Mouse (Mus musculus) intestine, embryonic 14.5 days (tissue): ENCODE data around the gene Chst4. TPM values are rescaled to one million over a fixed set of nuclear protein-coding genes. Genes with fewer than 3 reads are reported as not detected.
"Not testable (repeated sequence)": the region's sequence is repeated elsewhere in the genome, so short reads cannot be mapped to it uniquely, and the experiment has no call there.

Source experiments
- ATAC-seq: fragments of 200-750 bp; cut with Nextera tagmentation; replicated peaks from 2 replicates; pipeline ENCODE4 v1.8.0; 2017; ENCODE audit warnings: low read depth, moderate number of reproducible peaks, moderate TSS enrichment, moderate library complexity; ENCODE audit not compliant: low FRiP score, low TSS enrichment
- DNase-seq: peaks from one replicate; pipeline ENCODE4 v3.0.0-alpha.2; 2018; ENCODE audit warnings: low spot score
- H3K27ac ChIP-seq: fragments of 300-500 bp; sonication (generic); 2 replicates; pipeline ENCODE4 v1.5.1; 2014; ENCODE audit warnings: low read depth, mild to moderate bottlenecking, control low read depth
- H3K27me3 ChIP-seq: fragments of 300-500 bp; sonication (generic); replicated peaks from 2 replicates; pipeline ENCODE4 v1.6.1; 2014; ENCODE audit warnings: low read length, control low read depth; ENCODE audit not compliant: control insufficient read depth, insufficient read depth
- H3K36me3 ChIP-seq: fragments of 300-500 bp; sonication (generic); 2 replicates; pipeline ENCODE4 v1.6.1; 2014; ENCODE audit warnings: low read length, control low read depth; ENCODE audit not compliant: control insufficient read depth, insufficient read depth
- H3K4me1 ChIP-seq: fragments of 300-500 bp; sonication (generic); replicated peaks from 2 replicates; pipeline ENCODE4 v1.6.1; 2014; ENCODE audit warnings: low read length, control low read depth, mixed read lengths; ENCODE audit not compliant: control insufficient read depth, insufficient read depth
- H3K4me2 ChIP-seq: fragments of 300-500 bp; sonication (generic); 2 replicates; pipeline ENCODE4 v1.6.1; 2014; ENCODE audit warnings: low read length
- H3K4me3 ChIP-seq: fragments of 300-500 bp; sonication (generic); 2 replicates; pipeline ENCODE4 v1.5.1; 2014; ENCODE audit warnings: low read depth, low read length, control low read depth, mixed read lengths
- H3K9ac ChIP-seq: fragments of 300-500 bp; sonication (generic); 2 replicates; pipeline ENCODE4 v1.6.1; 2014; ENCODE audit warnings: mild to moderate bottlenecking, low read length
- H3K9me3 ChIP-seq: fragments of 300-500 bp; sonication (generic); 2 replicates; pipeline ENCODE4 v1.6.1; 2016; ENCODE audit warnings: low read length, control low read depth; ENCODE audit not compliant: control insufficient read depth
- WGBS: fragments of 180-500 bp; shearing (Covaris S2); extraction: QIAGEN DNeasy Blood & Tissue Kit; methylation state at CpG from one replicate; pipeline ENCODE4 v1.1.7; 2014; 5-methylcytosine and 5-hydroxymethylcytosine counted together
- polyA plus RNA-seq: library from polyadenylated mRNA; unstranded; fragments of >200 nt; fragmentation: Nextera tagmentation; extraction: Ambion mirVana; gene quantifications from 2 replicates; pipeline ENCODE4 v1.2.1, GENCODE M21; 2014

The Chst4 gene
- polyA plus RNA-seq, 1 experiment from 2014 or later, result 1.8 TPM

GRCm38 (mm10) chr8:110064161-110064560 is 24.6 kb upstream of the Chst4 start:
- no peak overlapping the region for H3K4me2 ChIP-seq

GRCm38 (mm10) chr8:110058207-110058606 is 18.7 kb upstream of the Chst4 start:
- H3K9me3 ChIP-seq, result 0 out of 2 replicates have a peak, but pooled peaks cover 6% of the 10 kb centered on the region
- H3K9ac ChIP-seq, result no peak overlapping the region
- H3K4me2 ChIP-seq, result no peak overlapping the region
- H3K27me3 ChIP-seq, result peaks cover 8% of the 10 kb centered on the region; the same call in 1 of the 2 replicates
- no peaks in the 10 kb centered on the region for H3K4me1 ChIP-seq
- WGBS, result 70% methylated on average over 8 of the region's 8 CpGs
- no peak for DNase-seq
- H3K36me3 ChIP-seq, result no peaks in the 10 kb centered on the region
- ATAC-seq, result no peak
- no peak overlapping the region for H3K27ac ChIP-seq
- H3K4me3 ChIP-seq, result no peak overlapping the region

More at GRCm38 (mm10) chr8:110064161-110064560, 24.6 kb upstream of the Chst4 start:
- 0 out of 2 replicates have a peak, but pooled peaks cover 8% of the 10 kb centered on the region for H3K9me3 ChIP-seq
- H3K27me3 ChIP-seq, result no peaks in the 10 kb centered on the region
- ATAC-seq, result no peak
- H3K27ac ChIP-seq, result no peak overlapping the region
- no peaks in the 10 kb centered on the region for H3K36me3 ChIP-seq
- no peak overlapping the region for H3K9ac ChIP-seq
- no peak for DNase-seq
- no peak overlapping the region for H3K4me3 ChIP-seq
- no peaks in the 10 kb centered on the region for H3K4me1 ChIP-seq
- WGBS, result 62% methylated on average over 9 of the region's 9 CpGs

- Histone ChIP-seq H3K9ac (no peak overlapping the region), H3K4me1 (no peaks in the 10 kb centered on the region), H3K27me3 (0 out of 2 replicates have a peak, but pooled peaks cover 6% of the 10 kb centered on the region), H3K36me3 (no peaks in the 10 kb centered on the region), H3K9me3 (no peaks in the 10 kb centered on the region), H3K27ac (no peak overlapping the region), H3K4me2 (no peak overlapping the region), H3K4me3 (no peak overlapping the region)
- WGBS, result 65% methylated on average over 6 of the region's 6 CpGs
- ATAC-seq, result no peak
- no peak for DNase-seq
These were observed 11.7 kb upstream of the Chst4 start for GRCm38 (mm10) chr8:110051208-110051607.

- Histone ChIP-seq H3K27me3 (no peaks in the 10 kb centered on the region), H3K27ac (no peak overlapping the region), H3K9ac (no peak overlapping the region), H3K4me3 (no peak overlapping the region), H3K4me1 (no peaks in the 10 kb centered on the region), H3K36me3 (no peaks in the 10 kb centered on the region), H3K4me2 (no peak overlapping the region), H3K9me3 (no peaks in the 10 kb centered on the region)
- DNase-seq, result no peak
- 80% methylated on average over 4 of the region's 4 CpGs for WGBS
- no peak for ATAC-seq
These were observed 969 bp upstream of the Chst4 start for GRCm38 (mm10) chr8:110040509-110040908.

- H3K9ac ChIP-seq, result no peak overlapping the region
- H3K27me3 ChIP-seq, result no peaks in the 10 kb centered on the region
- no peak overlapping the region for H3K4me2 ChIP-seq
- no peak overlapping the region for H3K27ac ChIP-seq
- H3K4me1 ChIP-seq, result no peaks in the 10 kb centered on the region
- H3K4me3 ChIP-seq, result no peak overlapping the region
- H3K9me3 ChIP-seq, result no peaks in the 10 kb centered on the region
- H3K36me3 ChIP-seq, result no peaks in the 10 kb centered on the region
- no peak for ATAC-seq
- WGBS, result 29% methylated on average over 7 of the region's 7 CpGs
- no peak for DNase-seq
These were observed 324 bp downstream of the Chst4 start for GRCm38 (mm10) chr8:110039216-110039615.

GRCm38 (mm10) chr8:110036156-110036555 is 3.4 kb downstream of the Chst4 start:
- no peaks in the 10 kb centered on the region for H3K36me3 ChIP-seq
- H3K4me1 ChIP-seq, result no peaks in the 10 kb centered on the region
- no peak overlapping the region for H3K9ac ChIP-seq
- ATAC-seq, result no peak
- H3K9me3 ChIP-seq, result no peaks in the 10 kb centered on the region
- H3K4me3 ChIP-seq, result no peak overlapping the region
- no peak overlapping the region for H3K27ac ChIP-seq
- H3K4me2 ChIP-seq, result no peak overlapping the region
- no peak for DNase-seq
- no peaks in the 10 kb centered on the region for H3K27me3 ChIP-seq
- WGBS, result 74% methylated on average over 2 of the region's 2 CpGs

GRCm38 (mm10) chr8:110034331-110034730 is 5.2 kb downstream of the Chst4 start:
- Histone ChIP-seq H3K4me3 (no peak overlapping the region), H3K4me2 (no peak overlapping the region), H3K36me3 (no peaks in the 10 kb centered on the region), H3K27ac (no peak overlapping the region), H3K27me3 (no peaks in the 10 kb centered on the region), H3K9ac (no peak overlapping the region), H3K4me1 (no peaks in the 10 kb centered on the region), H3K9me3 (no peaks in the 10 kb centered on the region)
- ATAC-seq (no peak), DNase-seq (no peak)
- 69% methylated on average over 4 of the region's 4 CpGs for WGBS

GRCm38 (mm10) chr8:110033771-110034170 is 5.8 kb downstream of the Chst4 start:
- H3K27me3 ChIP-seq, H3K27ac ChIP-seq, H3K4me1 ChIP-seq, H3K4me3 ChIP-seq, H3K9me3 ChIP-seq, H3K36me3 ChIP-seq, H3K4me2 ChIP-seq, ATAC-seq, DNase-seq, H3K9ac ChIP-seq: not testable (repeated sequence)
- WGBS, result 40% methylated on average over 8 of the region's 8 CpGs

- no peak overlapping the region for H3K4me2 ChIP-seq
- H3K27ac ChIP-seq, result no peak overlapping the region
- ATAC-seq (peak; percentile 59; the same call in 1 of the 2 replicates), DNase-seq (no peak)
- no peak overlapping the region for H3K4me3 ChIP-seq
- no peak overlapping the region for H3K9ac ChIP-seq
- H3K36me3 ChIP-seq, result no peaks in the 10 kb centered on the region
- 78% methylated on average over 10 of the region's 10 CpGs for WGBS
- no peaks in the 10 kb centered on the region for H3K4me1 ChIP-seq
- H3K9me3 ChIP-seq, result no peaks in the 10 kb centered on the region
- H3K27me3 ChIP-seq, result no peaks in the 10 kb centered on the region
These were observed 16.7 kb downstream of the Chst4 start for GRCm38 (mm10) chr8:110022768-110023344.
